Mouse (Mus musculus) T-cell, adult 66 days (primary cell): Measurements from ENCODE around the gene Frmd5. TPM values are rescaled to one million over a fixed set of nuclear protein-coding genes. Genes with fewer than 3 reads are reported as not detected.

Experiments
- total RNA-seq, 2 experiments: library from RNA; stranded (reverse); gene quantifications; 3 replicates in 1 of 2; 4 replicates in 1 of 2; pipeline ENCODE4 v1.2.4; 2023

Gene Frmd5
- total RNA-seq = not detected

GRCm38 (mm10) chr2:121806959-121807653, at the start of gene Frmd5:
Gene Frmd5, minus strand, starts transcription at chr2:121807087.

GRCm38 (mm10) chr2:121505942-121506882, 300.7 kb downstream of the Frmd5 start, which contains the start of the genes Mfap1a and Wdr76:
Gene Mfap1a, minus strand, starts transcription at chr2:121506665.
Gene Wdr76, plus strand, starts transcription at chr2:121506723.

Other genes starting within 250 kb of the Frmd5 start
- 10 to 100 TPM in 1 of 2 experiments, 1 to 10 TPM in 1; 9.5 to 15.3 TPM for gene Casc4, start 59.9 kb upstream of the Frmd5 start, total RNA-seq
- gene Ctdspl2, start 148.9 kb upstream of the Frmd5 start, total RNA-seq = 10 to 100 TPM; 40.6 to 52.3 TPM
- gene Mageb3, start 149.0 kb upstream of the Frmd5 start, total RNA-seq = not detected
- 10 to 100 TPM; 40.7 to 49.5 TPM for gene Eif3j1, start 221.5 kb upstream of the Frmd5 start, total RNA-seq